ENCODE assay signal across 8 mouse cellular contexts in the genomic region with DNA sequence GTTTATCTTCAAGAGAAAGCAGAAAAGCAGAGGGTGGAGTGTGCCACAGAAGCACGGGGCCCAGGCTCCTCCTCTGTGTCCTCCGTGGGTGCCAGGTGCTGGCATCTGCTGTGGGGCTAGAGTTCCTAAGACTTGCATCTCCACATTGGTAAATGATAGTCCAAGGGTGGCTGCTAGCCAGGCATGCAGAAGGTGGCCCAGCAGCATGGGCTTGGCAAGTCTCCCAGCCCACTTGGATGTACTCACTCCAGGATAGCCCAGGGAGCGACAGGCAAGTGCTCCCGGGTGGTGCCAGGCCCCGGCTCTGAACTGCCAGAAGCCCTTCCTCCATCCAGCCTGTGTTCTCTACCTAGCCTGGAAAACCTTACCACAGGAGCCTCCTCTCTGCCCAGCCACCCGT.
DNase-seq lines count a peak whose midpoint lies in the region; ATAC-seq lines count a peak whose summit lies in the region.

No protein-coding gene starts in this region.

- DNase-seq in forebrain, embryonic 10.5 days (ENCODE audit: extremely low spot score, low spot score) = no peak
- DNase-seq in right cerebral cortex, postnatal 10 days (ENCODE audit: low spot score in 2 of 2) = peak; percentile 78 to 79
- no peak for DNase-seq in right cerebral cortex, postnatal 36 days (ENCODE audit: low spot score in 2 of 2)
- peak; percentile 56 for DNase-seq in lung, postnatal 10 days
- no peak for DNase-seq in frontal cortex, postnatal 25 days (ENCODE audit: low spot score in 2 of 2)

- peaks cover 30% of the 10 kb centered on the region for H3K4me1 ChIP-seq in forebrain, embryonic 13.5 days
- H3K4me1 ChIP-seq in forebrain, embryonic 10.5 days = peaks cover 9% of the 10 kb centered on the region
- peaks cover 49% of the 10 kb centered on the region for H3K4me1 ChIP-seq in heart, embryonic 13.5 days

- H3K36me3 ChIP-seq in forebrain, embryonic 13.5 days (ENCODE audit: poor library complexity, severe bottlenecking) = peaks cover 15% of the 10 kb centered on the region
- peaks cover 66% of the 10 kb centered on the region for H3K36me3 ChIP-seq in forebrain, embryonic 10.5 days (replicated peaks)
- peaks cover 29% of the 10 kb centered on the region for H3K36me3 ChIP-seq in heart, embryonic 13.5 days

- no peak overlapping the region for H3K4me3 ChIP-seq in forebrain, embryonic 13.5 days
- H3K4me3 ChIP-seq in forebrain, embryonic 10.5 days = no peak overlapping the region
- H3K4me3 ChIP-seq in heart, embryonic 13.5 days = no peak overlapping the region

- 0 out of 2 replicates have a peak, but pooled peaks have one; percentile 57 for ATAC-seq in forebrain, embryonic 13.5 days
- no peak for ATAC-seq in heart, embryonic 13.5 days (ENCODE audit: extremely low read depth, insufficient number of reproducible peaks, low FRiP score, low TSS enrichment)
- ATAC-seq in megakaryocyte progenitor cell, adult 5-6 weeks (replicated peaks; ENCODE audit: poor library complexity) = no peak

- H3K27ac ChIP-seq in forebrain, embryonic 13.5 days = no peak overlapping the region
- no peak overlapping the region for H3K27ac ChIP-seq in forebrain, embryonic 10.5 days
- H3K27ac ChIP-seq in heart, embryonic 13.5 days (replicated peaks) = peak overlapping the region; percentile 32; the same call in 1 of the 2 replicates

- no peak overlapping the region for H3K9ac ChIP-seq in forebrain, embryonic 13.5 days
- no peak overlapping the region for H3K9ac ChIP-seq in heart, embryonic 13.5 days

- H3K9me3 ChIP-seq in forebrain, embryonic 13.5 days (replicated peaks) = no peaks in the 10 kb centered on the region
- no peaks in the 10 kb centered on the region for H3K9me3 ChIP-seq in forebrain, embryonic 10.5 days
- H3K9me3 ChIP-seq in heart, embryonic 13.5 days = no peaks in the 10 kb centered on the region

- H3K4me2 ChIP-seq in forebrain, embryonic 13.5 days = no peak overlapping the region
- H3K4me2 ChIP-seq in heart, embryonic 13.5 days = no peak overlapping the region

- WGBS in forebrain, embryonic 13.5 days = 79% methylated on average over 6 of the region's 6 CpGs
- 91% methylated on average over 6 of the region's 6 CpGs for WGBS in forebrain, embryonic 10.5 days
- 52% methylated on average over 6 of the region's 6 CpGs for WGBS in heart, embryonic 13.5 days

- no peaks in the 10 kb centered on the region for H3K27me3 ChIP-seq in forebrain, embryonic 13.5 days
- H3K27me3 ChIP-seq in forebrain, embryonic 10.5 days (ENCODE audit: poor library complexity, severe bottlenecking) = no peaks in the 10 kb centered on the region
- no peaks in the 10 kb centered on the region for H3K27me3 ChIP-seq in heart, embryonic 13.5 days (replicated peaks)

Comparison
In these comparisons a context has a peak if more than half of its experiments do, and no peak if none do; other contexts are left out.
1. DNase-seq: peak in right cerebral cortex, postnatal 10 days (2 of 2) and lung, postnatal 10 days (single experiment); none in forebrain, embryonic 10.5 days (single experiment), right cerebral cortex, postnatal 36 days (0 of 2) and frontal cortex, postnatal 25 days (0 of 2).